Mouse (Mus musculus) embryonic facial prominence, embryonic 15.5 days (tissue): ENCODE measurements at regions not wholly inside any gene's neighbourhood (a gene's known extent, or its start where the extent isn't known, plus 50 kb on each side); places are given as distances from the start of the nearest gene placed in this dataset.

Experiments
- ATAC-seq: fragments of 200-750 bp; cut with Nextera tagmentation; 2 replicates; pipeline ENCODE4 v1.8.0; 2017; ENCODE audit warnings: low read depth, moderate TSS enrichment; ENCODE audit not compliant: insufficient number of reproducible peaks, low FRiP score, low TSS enrichment
- H3K27ac ChIP-seq: fragments of 300-500 bp; sonication (generic); replicated peaks from 2 replicates; pipeline ENCODE4 v1.5.1; 2015; ENCODE audit warnings: mild to moderate bottlenecking, inconsistent platforms
- H3K27me3 ChIP-seq: fragments of 300-500 bp; sonication (generic); 2 replicates; pipeline ENCODE4 v1.6.1; 2015; ENCODE audit warnings: inconsistent platforms
- H3K36me3 ChIP-seq: fragments of 300-500 bp; sonication (generic); 2 replicates; pipeline ENCODE4 v1.6.1; 2015; ENCODE audit warnings: mild to moderate bottlenecking, inconsistent platforms
- H3K4me1 ChIP-seq: fragments of 300-500 bp; sonication (generic); 2 replicates; pipeline ENCODE4 v1.6.1; 2015; ENCODE audit warnings: inconsistent platforms
- H3K4me2 ChIP-seq: fragments of 300-500 bp; sonication (generic); replicated peaks from 2 replicates; pipeline ENCODE4 v1.6.1; 2015; ENCODE audit warnings: mild to moderate bottlenecking, inconsistent platforms
- H3K4me3 ChIP-seq: fragments of 300-500 bp; sonication (generic); replicated peaks from 2 replicates; pipeline ENCODE4 v1.5.1; 2015; ENCODE audit warnings: mild to moderate bottlenecking, inconsistent platforms
- H3K9ac ChIP-seq: fragments of 300-500 bp; sonication (generic); 2 replicates; pipeline ENCODE4 v1.6.1; 2015; ENCODE audit warnings: inconsistent platforms
- H3K9me3 ChIP-seq: fragments of 300-500 bp; sonication (generic); replicated peaks from 2 replicates; pipeline ENCODE4 v1.6.1; 2016; ENCODE audit warnings: inconsistent platforms
- WGBS: fragments of 180-500 bp; shearing (Covaris S2); methylation state at CpG from one replicate; pipeline ENCODE4 v1.1.7; 2015; 5-methylcytosine and 5-hydroxymethylcytosine counted together

GRCm38 (mm10) chr7:136049587-136049930, 333.4 kb upstream of the Mki67 start:
- H3K9me3 ChIP-seq: no peaks in the 10 kb centered on the region
- peaks cover 19% of the 10 kb centered on the region; the same call in 1 of the 2 replicates for H3K27me3 ChIP-seq
- no peak overlapping the region for H3K27ac ChIP-seq
- no peak overlapping the region for H3K4me2 ChIP-seq
- 46% methylated on average over 4 of the region's 4 CpGs for WGBS
- no peaks in the 10 kb centered on the region for H3K36me3 ChIP-seq
- ATAC-seq: no peak
- no peak overlapping the region for H3K4me3 ChIP-seq
- no peak overlapping the region for H3K9ac ChIP-seq
- peaks cover 31% of the 10 kb centered on the region for H3K4me1 ChIP-seq

GRCm38 (mm10) chr7:136050116-136050515, 334.0 kb upstream of the Mki67 start:
- Histone ChIP-seq H3K9ac (no peak overlapping the region), H3K27ac (no peak overlapping the region), H3K36me3 (no peaks in the 10 kb centered on the region), H3K27me3 (peaks cover 19% of the 10 kb centered on the region; the same call in 1 of the 2 replicates), H3K4me3 (no peak overlapping the region), H3K9me3 (no peaks in the 10 kb centered on the region), H3K4me2 (no peak overlapping the region), H3K4me1 (peaks cover 31% of the 10 kb centered on the region)
- 39% methylated on average over 3 of the region's 3 CpGs for WGBS
- ATAC-seq: no peak

- H3K4me3 ChIP-seq: no peak overlapping the region
- H3K9ac ChIP-seq: no peak overlapping the region
- peaks cover 12% of the 10 kb centered on the region for H3K27me3 ChIP-seq
- H3K4me1 ChIP-seq: peaks cover 29% of the 10 kb centered on the region
- ATAC-seq: no peak
- no peaks in the 10 kb centered on the region for H3K9me3 ChIP-seq
- 20% methylated on average over 16 of the region's 16 CpGs for WGBS
- H3K27ac ChIP-seq: no peak overlapping the region
- no peaks in the 10 kb centered on the region for H3K36me3 ChIP-seq
- H3K4me2 ChIP-seq: peak overlapping the region; percentile 8
Measured at GRCm38 (mm10) chr7:136056876-136057484, 340.8 kb upstream of the Mki67 start.

- H3K36me3 ChIP-seq: no peaks in the 10 kb centered on the region
- H3K4me2 ChIP-seq: no peak overlapping the region
- WGBS: 29% methylated on average over 5 of the region's 5 CpGs
- peaks cover 34% of the 10 kb centered on the region for H3K4me1 ChIP-seq
- H3K4me3 ChIP-seq: no peak overlapping the region
- H3K9me3 ChIP-seq: no peaks in the 10 kb centered on the region
- peaks cover 8% of the 10 kb centered on the region for H3K27me3 ChIP-seq
- no peak overlapping the region for H3K9ac ChIP-seq
- H3K27ac ChIP-seq: 0 out of 2 replicates have a peak overlapping the region, but pooled peaks have one; percentile 13
- no peak for ATAC-seq
Measured at GRCm38 (mm10) chr7:136058319-136058718, 342.2 kb upstream of the Mki67 start.

GRCm38 (mm10) chr7:136058751-136059681, 342.9 kb upstream of the Mki67 start:
- peaks cover 34% of the 10 kb centered on the region for H3K4me1 ChIP-seq
- WGBS: 33% methylated on average over 14 of the region's 14 CpGs
- no peak overlapping the region for H3K9ac ChIP-seq
- H3K4me3 ChIP-seq: no peak overlapping the region
- no peaks in the 10 kb centered on the region for H3K36me3 ChIP-seq
- peak overlapping the region; percentile 13; the same call in 1 of the 2 replicates for H3K27ac ChIP-seq
- H3K4me2 ChIP-seq: no peak overlapping the region
- no peaks in the 10 kb centered on the region for H3K9me3 ChIP-seq
- ATAC-seq: no peak
- H3K27me3 ChIP-seq: peaks cover 5% of the 10 kb centered on the region

- no peak for ATAC-seq
- no peak overlapping the region; the same call in 1 of the 2 replicates for H3K4me3 ChIP-seq
- no peak overlapping the region for H3K27ac ChIP-seq
- H3K36me3 ChIP-seq: no peaks in the 10 kb centered on the region
- peak overlapping the region; percentile 63 for H3K4me2 ChIP-seq
- H3K4me1 ChIP-seq: peaks cover 34% of the 10 kb centered on the region
- no peaks in the 10 kb centered on the region for H3K9me3 ChIP-seq
- 34% methylated on average over 11 of the region's 11 CpGs for WGBS
- H3K9ac ChIP-seq: no peak overlapping the region
- peaks cover 5% of the 10 kb centered on the region for H3K27me3 ChIP-seq
Measured at GRCm38 (mm10) chr7:136059896-136060295, 343.7 kb upstream of the Mki67 start.

GRCm38 (mm10) chr7:136060339-136061073, 344.3 kb upstream of the Mki67 start:
- no peak for ATAC-seq
- Histone ChIP-seq H3K4me1 (peaks cover 36% of the 10 kb centered on the region), H3K27ac (peak overlapping the region; percentile 80), H3K27me3 (peaks cover 5% of the 10 kb centered on the region), H3K4me2 (peak overlapping the region; percentile 63), H3K9me3 (no peaks in the 10 kb centered on the region), H3K4me3 (peak overlapping the region; percentile 33), H3K9ac (no peak overlapping the region; the same call in 1 of the 2 replicates), H3K36me3 (no peaks in the 10 kb centered on the region)
- 6% methylated on average over 29 of the region's 29 CpGs for WGBS

GRCm38 (mm10) chr7:136062658-136063057, 346.5 kb upstream of the Mki67 start:
- 38% methylated on average over 5 of the region's 5 CpGs for WGBS
- H3K27ac ChIP-seq: no peak overlapping the region
- H3K27me3 ChIP-seq: peaks cover 5% of the 10 kb centered on the region
- no peaks in the 10 kb centered on the region for H3K36me3 ChIP-seq
- H3K9me3 ChIP-seq: no peaks in the 10 kb centered on the region
- H3K4me3 ChIP-seq: no peak overlapping the region
- H3K9ac ChIP-seq: no peak overlapping the region
- no peak overlapping the region for H3K4me2 ChIP-seq
- H3K4me1 ChIP-seq: peaks cover 32% of the 10 kb centered on the region
- no peak for ATAC-seq

GRCm38 (mm10) chr7:136065038-136065678, 349.0 kb upstream of the Mki67 start:
- no peaks in the 10 kb centered on the region for H3K36me3 ChIP-seq
- H3K9me3 ChIP-seq: no peaks in the 10 kb centered on the region
- H3K4me1 ChIP-seq: peaks cover 19% of the 10 kb centered on the region
- no peak overlapping the region for H3K4me3 ChIP-seq
- H3K9ac ChIP-seq: no peak overlapping the region
- 42% methylated on average over 12 of the region's 12 CpGs for WGBS
- H3K4me2 ChIP-seq: no peak overlapping the region
- no peak overlapping the region for H3K27ac ChIP-seq
- H3K27me3 ChIP-seq: no peaks in the 10 kb centered on the region; the same call in 1 of the 2 replicates
- no peak for ATAC-seq

- no peak overlapping the region for H3K4me3 ChIP-seq
- no peak overlapping the region for H3K9ac ChIP-seq
- no peak overlapping the region for H3K27ac ChIP-seq
- H3K4me1 ChIP-seq: peaks cover 16% of the 10 kb centered on the region
- no peaks in the 10 kb centered on the region; the same call in 1 of the 2 replicates for H3K27me3 ChIP-seq
- no peak for ATAC-seq
- H3K9me3 ChIP-seq: no peaks in the 10 kb centered on the region
- no peak overlapping the region for H3K4me2 ChIP-seq
- H3K36me3 ChIP-seq: no peaks in the 10 kb centered on the region
- WGBS: 27% methylated on average over 10 of the region's 10 CpGs
Measured at GRCm38 (mm10) chr7:136065679-136066055, 349.5 kb upstream of the Mki67 start.
